Mouse (Mus musculus) intestine, embryonic 14.5 days (tissue): ENCODE measurements around the gene Ambra1. TPM values are rescaled to one million over a fixed set of nuclear protein-coding genes. Genes with fewer than 3 reads are reported as not detected.

ENCODE experiments used
- ATAC-seq: fragments of 200-750 bp; cut with Nextera tagmentation; replicated peaks from 2 replicates; pipeline ENCODE4 v1.8.0; 2017; ENCODE audit warnings: low read depth, moderate number of reproducible peaks, moderate TSS enrichment, moderate library complexity; ENCODE audit not compliant: low FRiP score, low TSS enrichment
- DNase-seq: peaks from one replicate; pipeline ENCODE4 v3.0.0-alpha.2; 2018; ENCODE audit warnings: low spot score
- H3K27ac ChIP-seq: fragments of 300-500 bp; sonication (generic); 2 replicates; pipeline ENCODE4 v1.5.1; 2014; ENCODE audit warnings: low read depth, mild to moderate bottlenecking, control low read depth
- H3K27me3 ChIP-seq: fragments of 300-500 bp; sonication (generic); replicated peaks from 2 replicates; pipeline ENCODE4 v1.6.1; 2014; ENCODE audit warnings: low read length, control low read depth; ENCODE audit not compliant: control insufficient read depth, insufficient read depth
- H3K36me3 ChIP-seq: fragments of 300-500 bp; sonication (generic); 2 replicates; pipeline ENCODE4 v1.6.1; 2014; ENCODE audit warnings: low read length, control low read depth; ENCODE audit not compliant: control insufficient read depth, insufficient read depth
- H3K4me1 ChIP-seq: fragments of 300-500 bp; sonication (generic); replicated peaks from 2 replicates; pipeline ENCODE4 v1.6.1; 2014; ENCODE audit warnings: low read length, control low read depth, mixed read lengths; ENCODE audit not compliant: control insufficient read depth, insufficient read depth
- H3K4me2 ChIP-seq: fragments of 300-500 bp; sonication (generic); 2 replicates; pipeline ENCODE4 v1.6.1; 2014; ENCODE audit warnings: low read length
- H3K4me3 ChIP-seq: fragments of 300-500 bp; sonication (generic); 2 replicates; pipeline ENCODE4 v1.5.1; 2014; ENCODE audit warnings: low read depth, low read length, control low read depth, mixed read lengths
- H3K9ac ChIP-seq: fragments of 300-500 bp; sonication (generic); 2 replicates; pipeline ENCODE4 v1.6.1; 2014; ENCODE audit warnings: mild to moderate bottlenecking, low read length
- H3K9me3 ChIP-seq: fragments of 300-500 bp; sonication (generic); 2 replicates; pipeline ENCODE4 v1.6.1; 2016; ENCODE audit warnings: low read length, control low read depth; ENCODE audit not compliant: control insufficient read depth
- WGBS: fragments of 180-500 bp; shearing (Covaris S2); extraction: QIAGEN DNeasy Blood & Tissue Kit; methylation state at CpG from one replicate; pipeline ENCODE4 v1.1.7; 2014; 5-methylcytosine and 5-hydroxymethylcytosine counted together
- polyA plus RNA-seq: library from polyadenylated mRNA; unstranded; fragments of >200 nt; fragmentation: Nextera tagmentation; extraction: Ambion mirVana; gene quantifications from 2 replicates; pipeline ENCODE4 v1.2.1, GENCODE M21; 2014

The Ambra1 gene
- polyA plus RNA-seq, 1 experiment from 2014 or later = 15.7 TPM

DNA sequence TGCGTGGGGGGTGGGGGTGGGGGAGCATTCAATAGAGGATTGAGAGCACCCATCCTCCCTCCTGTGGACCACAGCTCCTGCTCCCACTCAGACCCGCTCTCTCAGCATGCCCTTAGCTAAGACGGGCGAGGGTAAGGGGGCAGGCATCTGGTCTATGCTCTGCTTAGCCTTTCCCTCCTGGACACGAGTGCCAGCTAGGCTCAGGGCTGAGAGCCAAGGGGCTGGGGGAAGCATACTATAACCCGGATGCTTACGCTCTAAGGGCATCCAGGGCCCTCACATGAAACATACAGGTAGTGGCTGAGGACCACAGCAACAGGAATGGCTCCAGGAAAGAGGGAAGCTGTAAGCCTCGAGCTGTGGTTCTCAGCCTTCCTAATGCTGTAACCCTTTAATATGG lies 228.1 kb downstream of the Ambra1 start:
- Histone ChIP-seq H3K4me2 (no peak overlapping the region), H3K36me3 (no peaks in the 10 kb centered on the region), H3K9ac (no peak overlapping the region), H3K4me1 (peaks cover 67% of the 10 kb centered on the region), H3K27ac (no peak overlapping the region), H3K4me3 (no peak overlapping the region), H3K27me3 (no peaks in the 10 kb centered on the region), H3K9me3 (no peaks in the 10 kb centered on the region)
- WGBS = 81% methylated on average over 8 of the region's 8 CpGs
- no peak for ATAC-seq
- no peak for DNase-seq

DNA sequence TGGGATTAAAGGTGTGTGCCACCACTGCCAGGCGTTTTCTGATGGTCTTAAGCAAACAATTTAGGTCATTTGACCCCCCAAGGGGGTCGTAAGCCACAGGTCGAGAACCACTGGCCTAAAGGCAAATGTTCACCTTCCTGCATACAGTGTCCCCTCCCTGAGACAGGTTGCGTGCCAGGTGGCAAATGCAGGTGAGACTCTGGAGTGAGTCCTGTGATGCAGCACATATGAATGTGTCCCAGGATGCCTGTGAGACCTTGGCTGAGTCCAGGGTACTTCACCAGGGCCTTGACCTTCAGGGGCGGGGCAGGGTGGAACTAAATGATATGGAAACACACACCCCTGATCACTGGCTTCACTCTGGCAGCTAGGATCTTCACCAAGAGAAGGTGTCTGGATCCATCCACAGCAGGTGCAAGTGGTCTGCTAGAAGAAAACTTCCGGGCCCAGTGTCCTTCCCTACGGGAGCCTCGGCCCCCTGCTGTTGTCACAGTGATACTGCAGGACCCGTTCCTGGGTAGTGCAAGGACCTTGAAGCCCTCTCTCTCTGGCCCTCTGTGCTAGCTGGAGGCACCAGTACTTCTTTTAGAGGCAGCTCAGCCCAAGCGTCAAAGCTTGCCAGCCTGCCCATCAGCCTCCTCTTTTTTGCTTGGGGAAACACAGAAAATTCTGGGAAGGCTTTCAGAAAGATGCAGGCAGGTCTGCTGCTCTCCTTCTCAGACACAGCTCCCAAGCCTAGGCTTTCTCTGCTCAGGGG lies 228.9 kb downstream of the Ambra1 start:
- Histone ChIP-seq H3K27ac (no peak overlapping the region), H3K9me3 (no peaks in the 10 kb centered on the region), H3K9ac (no peak overlapping the region), H3K4me3 (no peak overlapping the region), H3K36me3 (no peaks in the 10 kb centered on the region), H3K4me1 (peaks cover 64% of the 10 kb centered on the region), H3K27me3 (no peaks in the 10 kb centered on the region), H3K4me2 (no peak overlapping the region)
- ATAC-seq = no peak
- WGBS = 43% methylated on average over 10 of the region's 10 CpGs
- DNase-seq = no peak

DNA sequence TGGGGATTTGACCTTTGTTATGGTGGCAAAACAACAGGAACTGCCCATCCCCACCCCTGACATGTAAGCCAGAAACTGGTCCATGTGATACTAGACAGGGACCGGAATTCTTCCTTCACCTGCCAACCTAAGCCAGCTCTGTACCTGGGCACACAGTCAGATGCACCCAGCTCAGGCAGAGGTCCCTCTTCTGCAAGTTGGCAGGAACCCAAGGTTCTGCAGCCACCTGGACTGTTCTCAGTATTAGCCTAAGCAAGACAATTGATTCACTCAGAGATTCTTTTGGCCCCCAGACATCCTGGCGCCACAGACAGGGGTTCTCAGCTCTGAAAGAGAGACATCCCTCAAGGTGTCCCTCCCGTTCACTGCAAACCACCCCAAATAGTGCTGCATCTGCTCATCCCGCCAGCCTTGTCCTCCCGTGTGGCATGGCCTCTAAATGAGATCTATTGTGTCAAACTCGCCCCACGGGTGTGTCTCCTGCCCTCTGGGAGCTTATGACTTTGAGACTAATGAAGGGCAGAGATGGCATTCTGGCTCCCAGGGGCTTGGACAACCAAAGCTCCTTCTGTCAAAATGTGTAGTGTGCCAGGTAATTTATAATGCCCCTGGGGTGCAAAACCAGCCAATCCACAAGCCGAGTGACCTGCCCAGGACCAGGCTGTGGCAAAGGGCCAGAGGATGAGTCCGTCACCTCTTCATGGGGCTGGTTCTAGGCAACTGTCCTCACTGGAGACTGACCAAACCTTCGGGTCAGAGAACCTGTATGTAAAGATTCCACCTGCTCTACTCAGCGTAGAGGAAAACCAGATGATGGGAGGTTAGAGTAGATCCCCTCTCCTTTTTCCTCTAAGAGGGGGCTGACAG lies 229.8 kb downstream of the Ambra1 start:
- Histone ChIP-seq H3K4me2 (no peak overlapping the region), H3K4me1 (peaks cover 59% of the 10 kb centered on the region), H3K4me3 (no peak overlapping the region), H3K9me3 (no peaks in the 10 kb centered on the region), H3K27ac (no peak overlapping the region), H3K36me3 (no peaks in the 10 kb centered on the region), H3K27me3 (no peaks in the 10 kb centered on the region), H3K9ac (no peak overlapping the region)
- WGBS = 77% methylated on average over 11 of the region's 11 CpGs
- DNase-seq = no peak
- no peak for ATAC-seq

DNA sequence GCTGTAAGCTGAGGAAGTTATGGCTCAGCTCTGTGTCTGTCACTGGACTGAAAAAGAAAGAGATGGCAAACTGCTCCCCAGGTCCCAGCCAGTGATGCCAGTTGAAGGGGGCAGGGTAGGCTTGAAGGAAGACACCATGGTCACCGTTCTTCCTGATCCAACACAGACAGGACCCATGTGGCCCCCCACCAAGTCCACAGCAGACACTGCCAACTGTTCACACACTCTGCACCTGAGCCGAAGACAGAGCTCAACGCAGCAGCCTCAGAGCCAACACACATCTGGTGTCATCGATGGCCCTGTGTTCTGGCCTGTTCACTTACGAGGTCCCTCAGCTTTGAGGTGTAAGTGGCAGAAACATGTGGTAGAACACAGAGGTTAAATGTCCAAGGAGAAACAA lies 230.5 kb downstream of the Ambra1 start:
- H3K9ac ChIP-seq = no peak overlapping the region
- no peaks in the 10 kb centered on the region for H3K36me3 ChIP-seq
- ATAC-seq (no peak), DNase-seq (no peak)
- H3K4me3 ChIP-seq = no peak overlapping the region
- no peak overlapping the region for H3K4me2 ChIP-seq
- 90% methylated on average over 5 of the region's 5 CpGs for WGBS
- no peaks in the 10 kb centered on the region for H3K9me3 ChIP-seq
- no peak overlapping the region for H3K27ac ChIP-seq
- H3K27me3 ChIP-seq = no peaks in the 10 kb centered on the region
- H3K4me1 ChIP-seq = peaks cover 59% of the 10 kb centered on the region

DNA sequence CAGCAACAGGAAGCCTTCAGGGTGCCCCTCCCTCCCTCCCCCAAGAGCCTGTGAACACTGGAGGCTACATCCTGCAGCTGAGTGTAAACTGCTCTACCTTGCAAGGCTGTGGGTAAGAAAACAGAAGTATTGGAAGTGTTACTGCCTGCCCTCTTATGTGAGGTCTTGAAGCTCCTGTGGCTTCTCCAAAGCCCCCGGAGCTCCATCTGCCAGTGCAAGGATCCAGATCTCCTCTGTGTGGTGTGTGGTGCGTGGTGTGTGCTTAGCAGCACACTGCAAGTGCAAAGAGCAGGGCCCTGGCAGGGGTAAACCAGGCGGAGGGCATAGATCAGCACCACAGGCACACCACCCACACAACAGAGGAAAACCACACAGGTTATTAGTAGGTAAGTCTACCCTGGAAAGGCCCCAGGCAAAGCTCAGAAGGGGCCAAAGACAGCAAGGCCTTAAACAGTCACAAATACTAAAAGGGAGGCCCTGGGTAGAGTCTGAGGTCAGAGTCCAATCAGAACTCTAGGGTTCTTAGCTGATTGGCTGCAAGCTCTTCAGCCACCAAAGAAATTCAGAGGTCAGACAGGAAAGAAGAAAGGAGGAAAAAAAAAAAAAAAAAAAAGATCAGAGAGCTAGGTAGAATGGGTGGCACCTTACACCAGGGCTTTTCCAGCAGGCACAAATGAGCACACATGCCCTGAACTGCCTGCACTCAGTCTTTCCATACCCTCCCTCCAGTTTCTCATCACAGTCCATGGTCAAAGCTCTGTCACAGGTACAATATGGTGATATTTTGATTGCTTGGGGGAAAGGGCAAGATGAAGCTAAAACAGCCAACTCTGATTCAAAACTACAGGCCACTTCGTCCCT lies 232.2 kb downstream of the Ambra1 start:
- no peak for DNase-seq
- WGBS = 35% methylated on average over 4 of the region's 4 CpGs
- Histone ChIP-seq H3K9ac (peak overlapping the region; percentile 88), H3K4me1 (peaks cover 53% of the 10 kb centered on the region), H3K4me2 (peak overlapping the region; percentile 93), H3K36me3 (no peaks in the 10 kb centered on the region), H3K9me3 (no peaks in the 10 kb centered on the region), H3K27me3 (no peaks in the 10 kb centered on the region), H3K27ac (peak overlapping the region; percentile 75), H3K4me3 (peak overlapping the region; percentile 81)
- no peak; the same call in 1 of the 2 replicates for ATAC-seq

DNA sequence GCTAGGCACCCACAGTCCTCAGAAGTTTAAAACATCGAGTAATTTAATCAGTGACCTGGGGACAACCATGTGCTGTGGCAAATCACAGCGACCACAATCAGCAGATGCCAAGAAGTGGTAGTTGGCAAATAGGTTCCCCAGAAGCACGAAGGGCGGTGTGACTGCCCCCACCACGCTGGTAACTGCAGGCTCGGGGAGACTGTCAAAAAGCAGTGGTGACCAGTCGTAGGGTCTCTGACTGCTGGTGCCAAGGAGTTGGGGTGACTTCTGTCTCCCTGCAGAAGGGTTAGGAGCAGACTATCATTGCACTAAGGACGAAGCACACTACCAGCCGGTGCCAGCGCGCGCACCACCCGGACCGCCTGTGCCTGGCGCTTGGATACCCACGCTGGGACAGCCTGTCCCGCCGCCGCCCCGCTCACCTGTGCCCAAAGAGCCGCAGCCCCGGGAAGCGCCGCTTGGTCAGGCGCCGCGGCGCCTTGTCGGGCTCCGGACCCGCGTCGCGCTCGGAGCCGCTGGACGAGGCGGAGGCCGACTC lies 233.0 kb downstream of the Ambra1 start:
- WGBS = under 1% methylated on average over 39 of the region's 39 CpGs
- peak overlapping the region; percentile 88 for H3K9ac ChIP-seq
- no peaks in the 10 kb centered on the region for H3K36me3 ChIP-seq
- no peaks in the 10 kb centered on the region for H3K9me3 ChIP-seq
- peak overlapping the region; percentile 71 for H3K27ac ChIP-seq
- H3K4me1 ChIP-seq = peaks cover 47% of the 10 kb centered on the region
- DNase-seq (no peak), ATAC-seq (no peak; the same call in 1 of the 2 replicates)
- H3K27me3 ChIP-seq = no peaks in the 10 kb centered on the region
- peak overlapping the region; percentile 93 for H3K4me2 ChIP-seq
- H3K4me3 ChIP-seq = peak overlapping the region; percentile 81

DNA sequence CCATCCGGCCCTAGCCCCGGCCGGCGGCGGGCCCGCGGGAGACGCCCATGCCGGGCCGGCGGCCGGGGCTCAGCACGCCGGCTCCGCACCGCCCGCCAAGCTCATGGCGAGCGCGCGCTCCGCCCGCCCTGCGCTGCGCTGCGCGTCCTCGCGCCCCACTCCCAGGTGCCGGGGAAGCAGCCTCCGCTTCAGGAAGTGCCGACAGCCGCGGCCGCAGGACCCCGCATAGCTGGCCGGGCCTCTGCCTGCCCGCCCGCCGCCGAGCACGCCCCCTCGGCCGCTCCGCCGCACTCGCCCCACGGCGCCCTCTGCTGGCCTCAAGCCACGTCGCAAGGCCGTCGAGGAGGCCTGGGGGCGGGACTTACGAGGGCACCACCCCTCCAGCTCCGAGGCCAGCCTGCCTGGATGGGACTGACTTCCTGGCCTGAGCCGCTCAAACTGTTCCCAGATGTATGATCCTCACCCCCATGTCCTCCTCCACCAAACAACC lies 233.6 kb downstream of the Ambra1 start:
- Histone ChIP-seq H3K9ac (peak overlapping the region; percentile 88), H3K36me3 (no peaks in the 10 kb centered on the region), H3K27me3 (no peaks in the 10 kb centered on the region), H3K4me2 (peak overlapping the region; percentile 93), H3K4me3 (peak overlapping the region; percentile 81), H3K9me3 (no peaks in the 10 kb centered on the region), H3K4me1 (peaks cover 46% of the 10 kb centered on the region), H3K27ac (peak overlapping the region; percentile 71)
- DNase-seq (peak; percentile 97), ATAC-seq (peak; percentile 92)
- WGBS = 1% methylated on average over 52 of the region's 57 CpGs
